Comparison of ENCODE assay signal across 12 mouse cellular contexts in genomic region chr16:7040691-7041090, GRCm38 (mm10).
A peak's percentile ranks its signal among the peaks of the same experiment; 100 is the strongest.
DNase-seq lines count a peak whose midpoint lies in the region; ATAC-seq and TF ChIP-seq lines count a peak whose summit lies in the region.
"Had no signal": no experiment of that assay in that cellular context is flagged by ENCODE, and none has a peak within 500 bp of the region (broad histone marks: within the 10 kb centered on the region; RNA-seq: fewer than 3 reads in every experiment).

No protein-coding gene starts in this region.

- no peaks in the 10 kb centered on the region for H3K9me3 ChIP-seq in heart, embryonic 10.5 days
- no peaks in the 10 kb centered on the region for H3K9me3 ChIP-seq in hindbrain, embryonic 10.5 days
- no peaks in the 10 kb centered on the region for H3K9me3 ChIP-seq in midbrain, embryonic 13.5 days

- H3K27me3 ChIP-seq in heart, embryonic 10.5 days (ENCODE audit: insufficient read depth, poor library complexity, severe bottlenecking): peaks cover 64% of the 10 kb centered on the region
- H3K27me3 ChIP-seq in hindbrain, embryonic 10.5 days (ENCODE audit: insufficient read depth, poor library complexity, severe bottlenecking): peaks cover 69% of the 10 kb centered on the region
- peaks cover 18% of the 10 kb centered on the region for H3K27me3 ChIP-seq in midbrain, embryonic 13.5 days
- H3K27me3 ChIP-seq in thymus, adult 2 months (ENCODE audit: control insufficient read depth, insufficient read depth, low read length): no peaks in the 10 kb centered on the region

- 19% methylated on average over 6 of the region's 6 CpGs for WGBS in heart, embryonic 10.5 days
- WGBS in hindbrain, embryonic 10.5 days: 19% methylated on average over 6 of the region's 6 CpGs
- 21% methylated on average over 6 of the region's 6 CpGs for WGBS in midbrain, embryonic 13.5 days
- 58% methylated on average over 6 of the region's 6 CpGs for WGBS in thymus, adult 2 months

- no peak overlapping the region for H3K4me3 ChIP-seq in heart, embryonic 10.5 days
- H3K4me3 ChIP-seq in hindbrain, embryonic 10.5 days: peak overlapping the region; percentile 56; the same call in 1 of the 2 replicates
- peak overlapping the region; percentile 50 for H3K4me3 ChIP-seq in midbrain, embryonic 13.5 days (replicated peaks)
- no peak overlapping the region for H3K4me3 ChIP-seq in thymus, adult 2 months (ENCODE audit: control insufficient read depth, insufficient read depth, low read length)

- peak; percentile 55 for ATAC-seq in common myeloid progenitor, adult 5-6 weeks (replicated peaks; ENCODE audit: low read depth, poor library complexity, severe bottlenecking)
- ATAC-seq in midbrain, embryonic 13.5 days: peak; percentile 22; the same call in 1 of the 2 replicates
- ATAC-seq: inflammation-experienced regulatory T-cells, adult 6 months had no signal

- peak overlapping the region; percentile 71; the same call in 1 of the 2 replicates for H3K9ac ChIP-seq in midbrain, embryonic 13.5 days (replicated peaks)

- no peaks in the 10 kb centered on the region for H3K36me3 ChIP-seq in heart, embryonic 10.5 days
- H3K36me3 ChIP-seq in hindbrain, embryonic 10.5 days: no peaks in the 10 kb centered on the region
- H3K36me3 ChIP-seq in midbrain, embryonic 13.5 days: no peaks in the 10 kb centered on the region
- H3K36me3 ChIP-seq in thymus, adult 2 months (ENCODE audit: control insufficient read depth, insufficient read depth, low read length): no peaks in the 10 kb centered on the region

- TF ChIP-seq POLR2A in thymus, adult 2 months (IDR thresholded peaks at IDR 0.05; ENCODE audit: control insufficient read depth, extremely low read depth, insufficient read depth, low read length, poor library complexity): no peak

- H3K27ac ChIP-seq in heart, embryonic 10.5 days: no peak overlapping the region
- H3K27ac ChIP-seq in hindbrain, embryonic 10.5 days: no peak overlapping the region
- peak overlapping the region; percentile 42; the same call in 1 of the 2 replicates for H3K27ac ChIP-seq in midbrain, embryonic 13.5 days
- H3K27ac ChIP-seq in thymus, adult 2 months (ENCODE audit: control insufficient read depth, insufficient read depth, low read length): no peak overlapping the region
- H3K27ac ChIP-seq: macrophage had no signal

- no peak for TF ChIP-seq CTCF in thymus, adult 2 months (IDR thresholded peaks at IDR 0.05; ENCODE audit: borderline replicate concordance, control insufficient read depth, extremely low read depth, insufficient read depth, low read length, poor library complexity)

- H3K4me2 ChIP-seq in midbrain, embryonic 13.5 days (replicated peaks): peak overlapping the region; percentile 61

- peaks cover 15% of the 10 kb centered on the region; the same call in 1 of the 2 replicates for H3K4me1 ChIP-seq in heart, embryonic 10.5 days
- peaks cover 25% of the 10 kb centered on the region for H3K4me1 ChIP-seq in hindbrain, embryonic 10.5 days (replicated peaks)
- H3K4me1 ChIP-seq in midbrain, embryonic 13.5 days (replicated peaks): peaks cover 45% of the 10 kb centered on the region
- no peaks in the 10 kb centered on the region for H3K4me1 ChIP-seq in thymus, adult 2 months (replicated peaks; ENCODE audit: control insufficient read depth, insufficient read depth, low read length)

- peak; percentile 85 for DNase-seq in heart, adult 11 months
- no peak for DNase-seq in heart, embryonic 10.5 days (ENCODE audit: low spot score)
- DNase-seq in hindbrain, embryonic 10.5 days (ENCODE audit: low spot score): peak; percentile 25
- no peak for DNase-seq in gastrocnemius, postnatal 10 days
- DNase-seq in layer of hippocampus, adult 11-12 months (ENCODE audit: low spot score): no peak
- DNase-seq in thymus, adult 2 months: no peak
- DNase-seq: B cell, adult 2 months; cerebellum, postnatal 36 days had no signal

Comparison
In these comparisons a context has a peak if more than half of its experiments do, and no peak if none do; other contexts are left out.
1. DNase-seq: peak in heart, adult 11 months (single experiment) and hindbrain, embryonic 10.5 days (single experiment); none in heart, embryonic 10.5 days (single experiment), gastrocnemius, postnatal 10 days (single experiment), layer of hippocampus, adult 11-12 months (single experiment) and thymus, adult 2 months (single experiment).
2. H3K4me3 ChIP-seq: peak in hindbrain, embryonic 10.5 days (single experiment) and midbrain, embryonic 13.5 days (single experiment); none in heart, embryonic 10.5 days (single experiment) and thymus, adult 2 months (single experiment).